Mouse (Mus musculus): ENCODE results near the gene Mgat4d. TPM values are rescaled to one million over a fixed set of nuclear protein-coding genes. Genes with fewer than 3 reads are reported as not detected.

The Mgat4d gene
- polyA plus RNA-seq, 1 experiment from 2014 or later, result not detected

GRCm38 (mm10) chr8:83390006-83390701, 41.9 kb downstream of the Mgat4d start:
- peak; percentile 24; the same call in 1 of the 2 replicates for ATAC-seq (ENCODE audit: insufficient number of reproducible peaks, low FRiP score, low TSS enrichment, low read depth)
- Histone ChIP-seq H3K4me2 (replicated peaks) (peak overlapping the region; percentile 85), H3K27ac (replicated peaks) (no peak overlapping the region), H3K4me1 (peaks cover 7% of the 10 kb centered on the region), H3K4me3 (replicated peaks) (peak overlapping the region; percentile 48), H3K9me3 (replicated peaks) (no peaks in the 10 kb centered on the region), H3K36me3 (no peaks in the 10 kb centered on the region), H3K27me3 (peaks cover 25% of the 10 kb centered on the region), H3K9ac (peak overlapping the region; percentile 15; the same call in 1 of the 2 replicates)
- WGBS, result 6% methylated on average over 14 of the region's 14 CpGs

GRCm38 (mm10) chr8:83392521-83392920, 44.2 kb downstream of the Mgat4d start:
- Histone ChIP-seq H3K4me2 (replicated peaks) (no peak overlapping the region), H3K36me3 (no peaks in the 10 kb centered on the region), H3K9ac (no peak overlapping the region), H3K4me3 (replicated peaks) (no peak overlapping the region), H3K4me1 (peaks cover 7% of the 10 kb centered on the region), H3K9me3 (replicated peaks) (no peaks in the 10 kb centered on the region), H3K27ac (replicated peaks) (no peak overlapping the region), H3K27me3 (peaks cover 25% of the 10 kb centered on the region)
- ATAC-seq (ENCODE audit: insufficient number of reproducible peaks, low FRiP score, low TSS enrichment, low read depth), result no peak
- WGBS, result 68% methylated on average over 1 of the region's 1 CpGs

GRCm38 (mm10) chr8:83394325-83394724, 46.1 kb downstream of the Mgat4d start:
- Histone ChIP-seq H3K4me1 (peaks cover 7% of the 10 kb centered on the region), H3K9me3 (replicated peaks) (no peaks in the 10 kb centered on the region), H3K36me3 (no peaks in the 10 kb centered on the region), H3K4me2 (replicated peaks) (no peak overlapping the region), H3K4me3 (replicated peaks) (no peak overlapping the region), H3K27ac (replicated peaks) (no peak overlapping the region), H3K27me3 (peaks cover 12% of the 10 kb centered on the region), H3K9ac (no peak overlapping the region)
- WGBS, result 74% methylated on average over 5 of the region's 5 CpGs
- ATAC-seq (ENCODE audit: insufficient number of reproducible peaks, low FRiP score, low TSS enrichment, low read depth), result no peak

GRCm38 (mm10) chr8:83396680-83397079, 48.4 kb downstream of the Mgat4d start:
- Histone ChIP-seq H3K36me3 (no peaks in the 10 kb centered on the region), H3K27ac (replicated peaks) (no peak overlapping the region), H3K4me2 (replicated peaks) (no peak overlapping the region), H3K9ac (no peak overlapping the region), H3K9me3 (replicated peaks) (no peaks in the 10 kb centered on the region), H3K4me1 (no peaks in the 10 kb centered on the region), H3K27me3 (no peaks in the 10 kb centered on the region), H3K4me3 (replicated peaks) (no peak overlapping the region)
- ATAC-seq (ENCODE audit: insufficient number of reproducible peaks, low FRiP score, low TSS enrichment, low read depth), result no peak
- 89% methylated on average over 6 of the region's 6 CpGs for WGBS

GRCm38 (mm10) chr8:83397726-83398125, 49.5 kb downstream of the Mgat4d start:
- Histone ChIP-seq H3K27ac (replicated peaks) (no peak overlapping the region), H3K4me2 (replicated peaks) (no peak overlapping the region), H3K4me1 (no peaks in the 10 kb centered on the region), H3K4me3 (replicated peaks) (no peak overlapping the region), H3K9me3 (replicated peaks) (no peaks in the 10 kb centered on the region), H3K9ac (no peak overlapping the region), H3K27me3 (no peaks in the 10 kb centered on the region), H3K36me3 (no peaks in the 10 kb centered on the region)
- ATAC-seq (ENCODE audit: insufficient number of reproducible peaks, low FRiP score, low TSS enrichment, low read depth), result no peak
- 72% methylated on average over 4 of the region's 4 CpGs for WGBS

- no peaks in the 10 kb centered on the region for H3K4me1 ChIP-seq
- ATAC-seq (ENCODE audit: insufficient number of reproducible peaks, low FRiP score, low TSS enrichment, low read depth), result no peak
- no peak overlapping the region for H3K4me3 ChIP-seq (replicated peaks)
- no peak overlapping the region for H3K4me2 ChIP-seq (replicated peaks)
- no peak overlapping the region for H3K27ac ChIP-seq (replicated peaks)
- 69% methylated on average over 10 of the region's 10 CpGs for WGBS
- no peaks in the 10 kb centered on the region for H3K36me3 ChIP-seq
- no peaks in the 10 kb centered on the region for H3K27me3 ChIP-seq
- H3K9ac ChIP-seq, result no peak overlapping the region
- H3K9me3 ChIP-seq (replicated peaks), result no peaks in the 10 kb centered on the region
Measured at GRCm38 (mm10) chr8:83405548-83405947, 57.3 kb downstream of the Mgat4d start.

GRCm38 (mm10) chr8:83406836-83407235, 58.6 kb downstream of the Mgat4d start:
- no peaks in the 10 kb centered on the region for H3K27me3 ChIP-seq
- no peaks in the 10 kb centered on the region for H3K9me3 ChIP-seq (replicated peaks)
- H3K36me3 ChIP-seq, result no peaks in the 10 kb centered on the region
- H3K4me1 ChIP-seq, result no peaks in the 10 kb centered on the region
- ATAC-seq (ENCODE audit: insufficient number of reproducible peaks, low FRiP score, low TSS enrichment, low read depth), result no peak
- 37% methylated on average over 6 of the region's 6 CpGs for WGBS
- H3K27ac ChIP-seq (replicated peaks), result no peak overlapping the region
- H3K4me3 ChIP-seq (replicated peaks), result no peak overlapping the region
- no peak overlapping the region for H3K4me2 ChIP-seq (replicated peaks)
- H3K9ac ChIP-seq, result no peak overlapping the region

GRCm38 (mm10) chr8:83408496-83408895, 60.2 kb downstream of the Mgat4d start:
- 83% methylated on average over 7 of the region's 7 CpGs for WGBS
- Histone ChIP-seq H3K27ac (replicated peaks) (no peak overlapping the region), H3K9ac (no peak overlapping the region), H3K4me3 (replicated peaks) (no peak overlapping the region), H3K4me1 (no peaks in the 10 kb centered on the region), H3K4me2 (replicated peaks) (no peak overlapping the region), H3K9me3 (replicated peaks) (no peaks in the 10 kb centered on the region), H3K36me3 (no peaks in the 10 kb centered on the region), H3K27me3 (no peaks in the 10 kb centered on the region)
- ATAC-seq (ENCODE audit: insufficient number of reproducible peaks, low FRiP score, low TSS enrichment, low read depth), result no peak

GRCm38 (mm10) chr8:83416878-83417277, 68.6 kb downstream of the Mgat4d start:
- H3K27ac ChIP-seq (replicated peaks), result no peak overlapping the region
- H3K4me3 ChIP-seq (replicated peaks), result no peak overlapping the region
- no peaks in the 10 kb centered on the region for H3K4me1 ChIP-seq
- no peak for ATAC-seq (ENCODE audit: insufficient number of reproducible peaks, low FRiP score, low TSS enrichment, low read depth)
- no peak overlapping the region for H3K9ac ChIP-seq
- no peak overlapping the region for H3K4me2 ChIP-seq (replicated peaks)
- H3K36me3 ChIP-seq, result no peaks in the 10 kb centered on the region
- H3K27me3 ChIP-seq, result no peaks in the 10 kb centered on the region
- H3K9me3 ChIP-seq (replicated peaks), result no peaks in the 10 kb centered on the region
- 95% methylated on average over 15 of the region's 15 CpGs for WGBS

- H3K4me1 ChIP-seq, result no peaks in the 10 kb centered on the region
- H3K27ac ChIP-seq (replicated peaks), result no peak overlapping the region
- 76% methylated on average over 6 of the region's 6 CpGs for WGBS
- ATAC-seq (ENCODE audit: insufficient number of reproducible peaks, low FRiP score, low TSS enrichment, low read depth), result no peak
- no peak overlapping the region for H3K4me3 ChIP-seq (replicated peaks)
- H3K9me3 ChIP-seq (replicated peaks), result no peaks in the 10 kb centered on the region
- H3K9ac ChIP-seq, result no peak overlapping the region
- no peaks in the 10 kb centered on the region for H3K27me3 ChIP-seq
- H3K4me2 ChIP-seq (replicated peaks), result no peak overlapping the region
- no peaks in the 10 kb centered on the region for H3K36me3 ChIP-seq
Measured at GRCm38 (mm10) chr8:83417970-83418369, 69.7 kb downstream of the Mgat4d start.

- Histone ChIP-seq H3K4me1 (no peaks in the 10 kb centered on the region), H3K4me3 (replicated peaks) (no peak overlapping the region), H3K4me2 (replicated peaks) (no peak overlapping the region), H3K27ac (replicated peaks) (no peak overlapping the region), H3K36me3 (no peaks in the 10 kb centered on the region), H3K27me3 (no peaks in the 10 kb centered on the region), H3K9ac (no peak overlapping the region), H3K9me3 (replicated peaks) (no peaks in the 10 kb centered on the region)
- WGBS, result 85% methylated on average over 11 of the region's 11 CpGs
- no peak for ATAC-seq (ENCODE audit: insufficient number of reproducible peaks, low FRiP score, low TSS enrichment, low read depth)
Measured at GRCm38 (mm10) chr8:83418805-83419516, 70.7 kb downstream of the Mgat4d start.

Data from embryonic facial prominence, embryonic 15.5 days (tissue).